Mouse (Mus musculus) embryonic facial prominence, embryonic 12.5 days (tissue): ENCODE measurements at regions not wholly inside any gene's neighbourhood (a gene's known extent, or its start where the extent isn't known, plus 50 kb on each side); places are given as distances from the start of the nearest gene placed in this dataset.

ENCODE experiments used
- ATAC-seq: fragments of 200-750 bp; cut with Nextera tagmentation; 2 replicates; pipeline ENCODE4 v1.8.0; 2017; ENCODE audit not compliant: insufficient number of reproducible peaks, insufficient read depth, low FRiP score, low TSS enrichment
- H3K27ac ChIP-seq: fragments of 300-500 bp; sonication (generic); 2 replicates; pipeline ENCODE4 v1.5.1; 2016; ENCODE audit warnings: mild to moderate bottlenecking
- H3K27me3 ChIP-seq: fragments of 300-500 bp; sonication (generic); 2 replicates; pipeline ENCODE4 v1.6.1; 2016; ENCODE audit warnings: mild to moderate bottlenecking, moderate library complexity
- H3K36me3 ChIP-seq: fragments of 300-500 bp; sonication (generic); 2 replicates; pipeline ENCODE4 v1.6.1; 2016; ENCODE audit warnings: mild to moderate bottlenecking
- H3K4me1 ChIP-seq: fragments of 300-500 bp; sonication (generic); 2 replicates; pipeline ENCODE4 v1.6.1; 2016
- H3K4me2 ChIP-seq: fragments of 300-500 bp; sonication (generic); replicated peaks from 2 replicates; pipeline ENCODE4 v1.6.1; 2016; ENCODE audit warnings: mild to moderate bottlenecking, moderate library complexity
- H3K4me3 ChIP-seq: fragments of 300-500 bp; sonication (generic); 2 replicates; pipeline ENCODE4 v1.5.1; 2016; ENCODE audit warnings: mild to moderate bottlenecking
- H3K9ac ChIP-seq: fragments of 300-500 bp; sonication (generic); 2 replicates; pipeline ENCODE4 v1.6.1; 2016; ENCODE audit warnings: mild to moderate bottlenecking, moderate library complexity
- H3K9me3 ChIP-seq: fragments of 300-500 bp; sonication (generic); 2 replicates; pipeline ENCODE4 v1.6.1; 2016; ENCODE audit warnings: mild to moderate bottlenecking, moderate library complexity
- WGBS: fragments of 180-500 bp; shearing (Covaris S2); methylation state at CpG from one replicate; pipeline ENCODE4 v1.1.7; 2016; 5-methylcytosine and 5-hydroxymethylcytosine counted together

- 82% methylated on average over 1 of the region's 1 CpGs for WGBS
- no peak overlapping the region for H3K9ac ChIP-seq
- no peak overlapping the region for H3K4me3 ChIP-seq
- no peaks in the 10 kb centered on the region for H3K9me3 ChIP-seq
- H3K4me1 ChIP-seq, result no peaks in the 10 kb centered on the region
- no peaks in the 10 kb centered on the region for H3K36me3 ChIP-seq
- H3K27ac ChIP-seq, result no peak overlapping the region
- no peaks in the 10 kb centered on the region for H3K27me3 ChIP-seq
- H3K4me2 ChIP-seq, result no peak overlapping the region
- ATAC-seq, result no peak
Observed at GRCm38 (mm10) chr3:119875061-119875460, 90.8 kb upstream of the Ptbp2 start.

- H3K4me1 ChIP-seq, result no peaks in the 10 kb centered on the region
- no peak overlapping the region for H3K27ac ChIP-seq
- WGBS, result 78% methylated on average over 7 of the region's 7 CpGs
- no peak overlapping the region for H3K4me3 ChIP-seq
- no peaks in the 10 kb centered on the region for H3K36me3 ChIP-seq
- ATAC-seq, result no peak
- H3K9me3 ChIP-seq, result no peaks in the 10 kb centered on the region
- H3K27me3 ChIP-seq, result no peaks in the 10 kb centered on the region
- no peak overlapping the region for H3K9ac ChIP-seq
- H3K4me2 ChIP-seq, result no peak overlapping the region
Observed at GRCm38 (mm10) chr3:119862194-119862957, 78.1 kb upstream of the Ptbp2 start.
